Mouse (Mus musculus) liver (tissue): ENCODE measurements at regions not wholly inside any gene's neighbourhood (a gene's known extent, or its start where the extent isn't known, plus 50 kb on each side); places are given as distances from the start of the nearest gene placed in this dataset.

Source experiments
- DNase-seq: peaks from one replicate; pipeline ENCODE4 v3.0.0-alpha.2; 2020; ENCODE audit warnings: mixed read lengths

- peak; percentile 66 for DNase-seq
These were observed 52.8 kb upstream of the Gramd1a start for GRCm38 (mm10) chr7:31208237-31209054.

DNA sequence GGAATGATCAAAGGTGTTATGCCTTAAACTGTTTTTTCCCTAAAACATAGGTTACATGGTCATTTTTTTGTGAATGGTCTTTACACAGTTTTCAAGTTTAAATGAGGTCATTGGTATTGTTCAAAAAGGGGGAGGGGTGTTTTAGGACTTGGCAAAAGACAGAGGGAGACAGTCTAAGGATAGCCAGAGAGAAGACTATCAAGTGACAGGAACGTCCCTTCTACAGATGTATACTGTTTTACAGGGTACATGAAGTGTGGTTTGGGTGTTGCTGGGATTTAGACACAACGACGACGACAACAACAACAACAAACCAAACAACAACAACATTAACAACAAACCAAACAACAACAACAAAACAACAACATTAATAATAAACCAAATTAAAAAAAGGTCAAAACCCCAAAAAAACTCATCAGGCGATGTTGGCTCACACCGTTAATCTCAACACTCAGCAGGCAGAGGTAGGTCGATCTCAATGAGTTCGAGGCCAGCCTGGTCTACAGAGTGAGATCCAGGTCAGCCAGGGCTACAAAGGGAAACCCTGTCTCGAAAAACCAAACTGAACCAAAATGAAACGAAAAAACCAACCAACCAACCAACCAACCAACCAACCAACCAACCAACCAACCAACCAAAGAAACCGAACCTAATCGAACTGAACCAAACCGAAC lies 52.0 kb upstream of the Gramd1a start:
- DNase-seq = no peak
